Mouse (Mus musculus) lung, postnatal 4 days (tissue): ENCODE measurements around the gene Tnfrsf11a.
"Not testable (repeated sequence)": the region's sequence is repeated elsewhere in the genome, so short reads cannot be mapped to it uniquely, and the experiment has no call there.

Experiments used
- DNase-seq, 2 experiments: peaks; one replicate each; pipeline ENCODE4 v3.0.0; 2021

Tnfrsf11a gene

DNA sequence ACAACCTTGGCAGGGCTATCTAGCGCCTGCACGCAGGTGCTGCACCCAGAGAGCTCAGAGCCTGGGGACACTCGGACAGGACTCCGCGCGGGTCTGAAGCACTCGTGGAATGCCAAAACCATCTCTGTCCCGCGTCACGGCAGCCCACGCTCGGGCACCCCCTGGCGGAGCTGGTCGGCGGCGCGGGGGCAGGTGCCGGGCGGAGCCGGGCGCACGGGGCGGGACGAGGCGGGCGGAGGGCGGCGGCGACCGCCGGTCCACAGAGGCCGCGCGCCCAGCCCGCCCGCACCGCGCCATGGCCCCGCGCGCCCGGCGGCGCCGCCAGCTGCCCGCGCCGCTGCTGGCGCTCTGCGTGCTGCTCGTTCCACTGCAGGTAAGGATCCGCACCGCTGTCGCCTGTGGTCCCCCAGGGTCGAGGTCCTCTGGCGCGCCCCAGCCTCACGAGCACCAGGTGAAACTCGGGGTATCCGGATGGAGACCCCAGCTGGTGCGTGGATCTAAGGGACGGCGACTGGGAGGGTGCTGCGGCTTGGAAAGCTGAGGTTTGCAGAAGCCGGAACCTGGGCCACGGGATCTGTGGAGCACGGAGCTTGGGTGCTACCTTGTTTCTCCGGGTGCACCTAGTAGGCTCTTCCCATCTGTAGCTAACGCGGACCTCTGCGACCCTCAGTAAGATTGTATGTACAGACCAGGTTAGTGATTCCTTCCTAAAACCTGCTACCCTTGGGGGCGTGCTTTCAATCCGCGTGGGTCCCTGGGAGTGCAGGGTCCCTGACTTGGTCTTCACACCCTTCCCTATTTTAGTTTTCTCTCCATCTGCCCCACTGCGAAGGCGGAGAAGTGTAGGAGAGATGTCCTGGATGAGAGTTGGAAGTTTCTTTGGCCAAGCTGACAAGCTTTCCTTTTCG lies at the start of gene Tnfrsf11a:
Gene Tnfrsf11a, plus strand, starts transcription at position 262 of the 908 bp plus-strand sequence.
- DNase-seq = peak; percentile 80 to 83

DNA sequence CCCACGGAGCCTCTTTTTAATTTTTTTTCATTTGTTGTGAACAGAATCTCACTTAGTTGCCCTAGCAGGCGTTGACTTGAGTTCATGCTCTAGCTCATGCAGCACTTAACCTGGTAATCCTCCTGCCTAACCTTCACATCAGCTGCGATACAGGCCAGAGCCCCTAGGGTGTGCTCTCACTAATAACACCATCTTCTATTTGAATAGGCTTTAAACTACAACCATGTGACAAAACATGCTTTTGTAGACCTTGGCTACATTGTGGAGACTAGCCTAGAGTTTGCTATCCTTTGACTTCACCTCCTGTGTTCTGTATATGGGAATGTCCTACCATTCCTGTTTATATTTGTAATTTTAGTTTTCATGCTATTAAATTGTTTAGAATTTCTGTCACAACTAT lies 45.2 kb upstream of the Tnfrsf11a start:
- DNase-seq = no peak

DNA sequence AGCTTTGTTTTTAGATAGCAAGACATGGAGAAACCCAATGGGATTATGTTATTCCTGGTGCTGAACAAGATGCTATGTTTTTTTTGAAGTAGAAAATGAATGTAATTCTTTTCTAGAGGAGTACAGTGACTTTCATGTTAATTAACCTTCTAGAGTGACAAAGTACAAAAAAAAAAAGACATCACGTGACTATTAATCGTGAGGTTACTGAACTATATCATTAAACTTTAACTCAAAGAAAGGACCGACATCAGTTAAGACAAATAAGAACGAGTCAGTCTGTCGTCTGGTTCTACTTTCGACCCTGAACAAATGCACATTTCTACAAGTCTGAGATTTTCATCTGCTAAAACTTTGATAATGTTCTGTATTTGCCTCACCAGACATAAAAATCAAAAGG lies 42.2 kb upstream of the Tnfrsf11a start:
- no peak for DNase-seq

DNA sequence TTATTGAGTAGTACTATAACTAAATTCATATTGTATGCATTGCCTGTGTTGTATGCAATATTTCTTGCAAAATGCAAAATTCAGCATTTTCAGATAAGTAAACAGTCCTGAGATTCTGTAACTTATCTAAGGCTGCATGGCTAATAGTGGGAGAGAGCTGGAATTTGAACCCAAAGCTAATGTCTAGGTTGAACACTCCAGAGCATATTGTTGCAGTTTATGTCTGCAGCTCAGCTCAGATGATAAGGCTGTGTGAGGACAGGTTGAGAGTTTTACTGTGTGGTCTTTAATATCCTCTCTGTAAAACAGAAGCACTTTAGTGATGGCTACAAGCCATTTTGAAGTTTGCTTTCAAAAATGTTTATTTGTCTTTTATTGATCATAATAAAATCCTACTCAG lies 41.0 kb upstream of the Tnfrsf11a start:
- no peak for DNase-seq

DNA sequence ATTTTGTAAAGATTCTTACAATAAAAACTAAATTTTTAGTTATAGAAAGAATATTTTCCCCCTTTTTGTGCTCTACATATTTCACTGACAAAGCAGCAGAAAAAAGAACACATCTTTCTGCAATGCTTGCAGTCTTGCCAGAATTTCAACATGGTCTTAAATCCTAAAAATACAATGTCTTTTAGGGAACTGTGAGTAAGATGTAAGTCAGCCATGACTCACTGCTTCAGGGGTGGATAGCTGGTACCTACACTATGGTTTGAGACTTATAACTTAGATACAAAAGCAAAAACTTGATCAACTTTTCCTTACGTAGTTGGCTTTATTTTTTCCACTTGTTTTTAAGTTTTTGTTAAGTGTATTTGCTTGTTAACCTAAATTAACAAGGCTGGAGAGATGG lies 38.0 kb upstream of the Tnfrsf11a start:
- no peak for DNase-seq

DNA sequence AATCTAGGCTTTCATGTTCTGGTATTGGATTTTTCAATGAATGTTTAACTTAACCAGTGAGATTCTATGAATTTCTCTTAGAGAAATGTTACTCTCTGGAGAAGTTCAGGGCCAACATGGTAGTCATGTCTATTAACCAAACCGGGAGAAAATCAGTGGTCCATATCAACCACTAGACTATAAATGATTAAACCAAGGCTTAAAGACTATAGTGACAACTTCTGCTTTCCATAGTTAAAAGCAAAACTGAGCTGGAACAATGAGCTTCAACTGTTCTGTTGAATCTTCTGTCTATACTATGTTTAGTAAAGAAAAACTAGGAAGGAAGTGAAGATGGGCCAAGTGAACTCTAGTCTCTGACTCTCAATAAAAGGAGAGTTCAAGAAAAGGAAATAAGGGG lies 34.1 kb upstream of the Tnfrsf11a start:
- no peak for DNase-seq

DNA sequence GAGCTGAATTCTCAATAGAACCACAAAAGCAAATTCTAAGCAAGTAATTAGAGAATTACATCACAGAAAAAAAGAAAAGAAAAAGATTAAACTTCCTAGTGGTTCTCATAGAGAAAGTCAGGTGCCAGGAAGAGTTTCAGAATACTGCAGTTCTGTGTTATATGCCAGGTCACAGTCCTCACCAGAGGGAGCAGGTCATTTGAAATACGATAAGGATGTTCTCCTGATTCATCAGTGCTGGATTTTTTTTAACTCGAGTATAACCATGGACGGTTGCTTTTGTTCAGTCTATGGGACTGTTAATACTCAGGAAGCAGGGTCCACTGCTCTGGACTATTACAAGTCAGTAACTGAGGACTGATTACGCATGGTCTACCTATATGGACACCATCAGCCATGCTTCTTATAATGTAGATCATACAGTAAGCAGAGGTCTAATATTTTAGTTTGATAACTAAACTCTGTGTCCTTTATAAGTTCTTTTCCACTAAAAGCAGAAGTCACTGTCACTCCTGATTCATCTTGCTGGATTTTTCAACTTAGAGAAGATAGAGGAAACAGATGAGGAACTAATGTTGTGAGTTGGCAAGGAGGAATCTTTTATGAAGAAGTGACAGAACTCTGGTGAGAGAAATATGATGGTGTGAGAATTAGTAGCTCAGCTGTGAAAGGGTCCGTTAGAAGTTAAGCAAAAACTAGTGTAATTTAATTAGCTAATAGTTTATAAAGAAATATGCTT lies 33.5 kb upstream of the Tnfrsf11a start:
- DNase-seq = no peak

DNA sequence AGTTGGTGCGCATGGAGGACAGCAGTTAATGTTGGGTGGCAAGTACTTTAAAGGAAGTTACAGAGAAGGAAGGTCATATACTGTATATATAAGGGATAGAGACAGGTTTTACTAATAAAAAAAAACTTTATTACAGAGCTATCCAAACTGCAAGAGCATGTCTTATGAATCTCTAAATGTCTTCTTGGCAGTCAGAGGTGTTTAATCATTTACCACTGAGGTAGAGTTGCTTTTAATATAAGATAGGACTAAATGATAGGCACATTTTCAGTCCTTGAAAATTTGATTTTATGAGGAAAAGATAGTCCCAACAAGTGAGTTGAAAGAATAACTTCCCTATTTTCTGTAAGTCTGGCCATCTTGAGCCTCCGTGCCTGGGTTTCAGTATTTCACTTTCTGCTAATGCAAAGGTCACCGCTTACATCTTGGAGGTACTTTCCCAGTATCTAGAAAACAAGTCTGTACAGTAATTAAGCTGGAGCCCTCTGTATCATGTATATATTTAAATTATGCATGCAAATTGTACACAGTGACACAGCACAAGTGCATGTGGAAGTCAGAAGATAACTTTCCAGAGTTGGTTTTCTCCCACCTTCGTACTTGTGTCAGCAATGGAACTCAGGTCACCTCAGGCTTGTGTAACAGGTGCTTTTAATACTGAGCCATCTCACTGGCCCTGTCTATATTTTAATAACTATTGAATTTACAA lies 32.3 kb upstream of the Tnfrsf11a start:
- no peak for DNase-seq

DNA sequence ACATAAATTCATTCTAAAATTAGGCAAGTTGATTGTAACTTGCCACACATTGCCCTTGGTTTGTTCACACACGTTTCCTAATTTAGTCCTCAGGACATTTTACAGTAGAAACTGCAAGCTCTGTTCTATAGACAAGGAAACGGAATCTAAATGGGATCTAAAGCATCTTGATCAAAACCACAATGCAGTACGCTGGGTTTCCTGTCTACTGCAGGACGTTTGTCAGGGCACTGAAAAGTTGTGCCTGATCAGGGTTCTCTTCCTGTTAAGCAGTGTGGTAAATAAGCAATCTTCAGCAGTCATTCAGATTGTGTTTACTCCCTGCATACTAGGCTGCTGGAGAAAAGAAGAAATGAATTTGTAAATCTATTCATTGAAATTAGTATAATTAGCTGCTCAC lies 28.3 kb upstream of the Tnfrsf11a start:
- no peak for DNase-seq

DNA sequence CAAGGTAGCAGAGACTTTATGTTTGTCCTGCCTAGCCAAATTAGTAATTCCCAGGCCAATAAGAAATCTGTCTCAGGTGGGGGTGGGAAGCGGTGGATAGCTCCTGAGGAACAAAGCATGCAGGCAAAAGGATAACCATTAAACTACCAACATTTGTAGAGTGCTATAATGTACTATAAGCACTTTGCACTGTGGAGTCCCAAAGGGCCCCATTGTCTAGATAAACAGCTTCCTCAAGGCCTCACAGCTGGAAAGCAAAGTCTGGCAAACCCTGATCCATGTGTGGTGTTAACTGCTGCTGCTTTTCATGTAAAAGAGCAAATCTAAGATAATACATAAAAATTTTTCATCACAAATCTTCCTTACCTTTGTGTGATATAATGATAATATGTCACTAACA lies 27.6 kb upstream of the Tnfrsf11a start:
- DNase-seq = no peak

DNA sequence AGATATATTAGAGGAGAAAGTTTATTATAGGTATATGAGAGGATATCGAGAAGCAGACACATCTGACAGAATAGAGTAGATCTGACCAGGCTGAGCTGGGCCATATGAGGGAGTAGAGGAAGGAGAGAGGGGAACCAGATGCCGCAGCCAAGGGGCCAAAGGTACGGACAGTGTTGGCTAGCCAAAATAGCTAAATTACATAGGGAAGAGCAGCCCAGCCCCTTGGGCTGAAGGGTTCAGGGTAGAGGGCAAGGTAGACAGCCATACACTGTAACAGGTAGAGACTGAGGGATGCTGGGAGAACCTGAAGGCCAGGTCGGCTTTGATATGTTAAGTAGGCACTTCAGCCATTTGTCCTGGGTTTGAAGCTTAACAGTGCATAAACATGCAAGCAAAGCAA lies 21.7 kb upstream of the Tnfrsf11a start:
- DNase-seq = no peak

DNA sequence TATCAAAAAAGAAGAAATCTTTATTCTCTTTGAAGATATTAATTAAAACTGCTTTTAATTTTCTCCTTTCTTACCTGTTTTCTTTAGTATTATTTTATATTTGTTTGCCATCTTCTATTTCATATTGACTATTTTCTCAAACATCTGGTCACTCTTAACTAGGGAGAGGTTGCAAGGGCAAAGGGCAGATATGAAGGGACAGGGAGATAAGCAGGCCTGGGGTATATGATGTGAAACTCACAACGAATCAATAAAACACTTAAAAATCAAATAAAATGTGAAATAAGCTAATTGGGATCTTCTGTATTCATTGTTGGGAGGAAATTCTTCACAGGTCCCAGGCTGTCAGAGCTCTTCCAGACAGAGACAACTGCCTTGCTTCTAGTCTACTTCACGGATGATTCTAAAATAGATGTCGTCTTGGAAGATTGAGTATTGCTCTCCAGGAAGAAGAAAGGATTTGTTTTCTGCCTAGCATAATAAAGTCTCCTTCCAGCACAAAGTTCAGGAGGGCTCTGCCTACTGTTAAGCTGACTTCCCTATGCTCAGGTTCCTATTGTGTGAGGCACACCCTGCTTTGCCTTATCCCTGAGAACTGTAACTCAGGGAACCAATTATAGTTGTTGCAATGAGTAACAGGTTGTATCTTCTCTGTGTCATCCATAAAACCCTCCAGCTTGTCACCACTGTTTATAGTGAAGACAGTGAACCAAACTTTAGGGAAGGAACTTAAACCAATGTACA lies 20.9 kb upstream of the Tnfrsf11a start:
- DNase-seq = no peak

DNA sequence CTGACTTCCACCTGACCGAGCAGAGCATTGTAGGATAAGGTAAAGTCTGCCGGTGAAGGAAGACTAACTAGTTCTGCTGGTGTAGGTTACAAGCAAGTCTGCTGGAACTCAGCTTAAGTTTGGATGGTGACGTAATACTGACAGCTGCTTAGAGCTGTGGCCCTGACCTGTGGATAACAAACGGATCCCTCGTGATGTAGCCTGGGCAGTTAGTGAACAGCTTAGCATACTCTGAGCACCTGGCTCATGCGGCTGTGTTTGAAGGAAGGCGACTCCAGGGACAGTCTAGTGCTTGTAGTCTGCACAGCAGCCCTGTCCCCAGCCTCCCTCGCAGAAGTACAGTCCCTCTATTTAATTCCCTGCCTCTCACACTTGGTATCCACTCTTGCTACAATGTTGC lies 14.9 kb upstream of the Tnfrsf11a start:
- DNase-seq = no peak

DNA sequence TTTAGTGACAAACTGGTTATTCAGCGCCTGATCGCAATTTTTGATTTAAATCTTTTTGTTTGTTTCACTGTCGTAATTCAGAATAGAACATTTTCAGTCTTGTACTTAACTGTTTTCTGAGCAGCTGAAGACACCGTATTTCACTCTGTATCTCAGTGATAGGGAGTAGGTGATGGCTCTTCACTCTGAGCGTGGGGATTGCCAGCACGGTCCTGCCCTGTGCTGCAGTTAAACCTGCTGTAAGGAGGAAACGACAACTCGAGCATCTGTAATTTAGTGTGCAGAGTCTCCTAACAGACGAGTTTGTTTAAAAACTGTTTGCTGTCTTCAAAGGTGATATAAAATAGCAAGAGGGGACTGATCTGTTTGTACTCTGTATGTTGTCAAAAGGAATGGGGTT lies 14.4 kb upstream of the Tnfrsf11a start:
- DNase-seq = not testable (repeated sequence)

DNA sequence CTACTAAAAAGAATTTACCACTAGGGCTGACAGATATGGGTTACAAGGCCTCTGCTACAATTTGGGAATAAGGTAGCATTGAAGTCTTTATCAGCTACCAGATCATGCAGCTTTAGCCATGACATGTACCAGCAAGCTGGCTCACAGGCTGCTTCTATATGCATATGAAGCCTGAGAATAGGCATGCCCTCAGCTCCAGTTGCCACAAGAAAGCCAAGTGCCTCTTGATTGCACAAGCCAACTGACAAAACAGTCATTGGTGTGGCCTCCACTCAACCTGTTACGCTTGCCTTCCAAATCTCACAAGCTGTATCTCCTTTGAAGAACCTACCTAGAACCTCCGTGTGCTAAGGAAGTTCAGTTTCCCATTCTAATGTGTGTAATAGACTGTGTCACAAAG lies 12.1 kb upstream of the Tnfrsf11a start:
- no peak for DNase-seq

DNA sequence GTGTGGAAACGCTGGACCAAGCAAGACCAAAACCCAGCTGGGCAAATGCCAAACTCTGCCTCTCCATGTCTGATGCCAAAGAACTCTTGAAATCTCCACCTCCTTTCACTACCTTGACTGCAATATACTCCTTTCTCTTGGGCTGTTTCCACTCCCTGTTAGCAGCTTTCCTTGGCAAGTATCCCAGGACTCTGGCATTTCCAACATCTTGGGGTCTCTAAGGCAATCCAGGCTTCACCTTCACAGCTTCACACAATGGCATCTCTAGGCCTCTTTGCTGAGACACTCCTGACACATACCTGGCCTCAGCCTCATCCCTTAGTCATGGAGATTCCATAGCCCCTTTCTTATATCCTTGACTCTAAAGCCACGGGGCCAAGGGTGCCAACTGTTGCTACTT lies 9.8 kb upstream of the Tnfrsf11a start:
- DNase-seq = no peak

DNA sequence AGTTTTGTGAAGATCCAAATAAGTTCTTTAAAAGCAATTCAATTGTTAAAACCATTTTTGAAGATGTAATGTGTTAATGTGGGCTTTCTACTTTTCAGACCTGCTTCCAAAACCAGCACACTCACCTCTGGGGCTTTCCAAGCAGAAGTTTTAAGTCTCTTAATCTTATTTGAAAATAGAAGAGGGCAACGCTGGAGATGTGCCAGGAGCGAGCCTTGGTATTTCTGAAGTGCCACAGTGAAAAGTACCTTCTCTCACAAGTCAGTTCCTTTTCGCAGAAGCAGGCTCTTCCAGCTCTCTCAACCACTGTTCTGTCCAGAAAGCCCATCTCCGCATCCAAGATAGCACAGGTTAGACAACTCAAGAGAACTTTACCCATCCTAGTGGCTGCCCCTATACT lies 4.1 kb upstream of the Tnfrsf11a start:
- DNase-seq = peak; percentile 43 to 56

DNA sequence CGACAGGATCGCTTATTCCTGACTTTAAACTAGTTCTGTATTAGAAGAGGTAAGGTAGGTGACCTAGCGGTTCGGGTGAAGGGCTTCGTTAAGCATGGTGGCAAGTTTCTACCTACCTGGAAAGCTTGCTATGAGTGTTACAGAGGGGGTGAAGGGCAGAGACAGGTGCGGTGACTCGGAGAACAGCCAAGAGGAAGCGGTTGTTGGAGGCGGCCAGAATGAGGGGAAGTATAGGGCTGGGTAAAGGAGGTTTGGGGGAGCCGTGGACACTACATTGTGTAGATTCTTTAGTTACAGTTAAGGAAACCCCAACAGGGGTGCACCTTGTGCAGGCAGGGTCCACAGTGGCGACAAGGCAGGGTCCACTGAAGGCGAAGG lies 450 bp upstream of the Tnfrsf11a start:
- DNase-seq = no peak

DNA sequence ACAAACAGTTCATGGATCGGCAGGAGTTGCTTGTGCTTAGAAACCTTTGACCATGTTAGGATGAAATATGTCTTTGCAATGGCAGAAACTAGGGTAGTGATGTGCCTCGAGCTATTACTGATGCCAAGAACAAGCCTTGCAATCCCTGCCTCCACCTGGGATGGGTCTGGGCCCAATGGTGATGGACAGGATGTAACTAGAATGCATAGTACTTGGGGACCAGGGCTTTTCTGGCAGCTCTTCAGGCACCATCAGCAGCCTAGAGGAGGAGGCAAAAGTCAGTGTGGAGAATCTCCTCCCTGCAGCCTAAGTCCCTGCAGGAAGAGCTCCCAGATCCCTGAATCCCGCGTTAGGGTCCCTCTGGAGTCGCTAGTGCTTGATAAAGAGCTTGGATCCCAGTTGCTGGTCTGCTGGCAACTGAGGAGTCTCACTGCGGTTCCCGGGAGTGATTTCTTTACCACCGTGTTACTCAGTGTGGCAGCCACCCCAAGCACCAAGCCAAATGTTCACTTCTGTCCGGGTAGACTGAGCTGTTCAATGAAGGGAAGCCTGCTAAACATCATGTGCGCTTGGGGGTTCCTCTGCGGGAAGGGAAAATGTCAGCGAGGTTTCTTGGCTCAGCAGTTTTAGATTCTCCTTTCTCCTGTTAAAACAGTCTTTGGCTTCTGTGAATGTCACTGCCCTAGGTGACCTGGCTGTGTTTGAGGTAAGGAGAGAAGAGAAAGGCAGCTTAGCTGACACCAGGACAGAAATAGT lies 1.1 kb downstream of the Tnfrsf11a start:
- DNase-seq = no peak

DNA sequence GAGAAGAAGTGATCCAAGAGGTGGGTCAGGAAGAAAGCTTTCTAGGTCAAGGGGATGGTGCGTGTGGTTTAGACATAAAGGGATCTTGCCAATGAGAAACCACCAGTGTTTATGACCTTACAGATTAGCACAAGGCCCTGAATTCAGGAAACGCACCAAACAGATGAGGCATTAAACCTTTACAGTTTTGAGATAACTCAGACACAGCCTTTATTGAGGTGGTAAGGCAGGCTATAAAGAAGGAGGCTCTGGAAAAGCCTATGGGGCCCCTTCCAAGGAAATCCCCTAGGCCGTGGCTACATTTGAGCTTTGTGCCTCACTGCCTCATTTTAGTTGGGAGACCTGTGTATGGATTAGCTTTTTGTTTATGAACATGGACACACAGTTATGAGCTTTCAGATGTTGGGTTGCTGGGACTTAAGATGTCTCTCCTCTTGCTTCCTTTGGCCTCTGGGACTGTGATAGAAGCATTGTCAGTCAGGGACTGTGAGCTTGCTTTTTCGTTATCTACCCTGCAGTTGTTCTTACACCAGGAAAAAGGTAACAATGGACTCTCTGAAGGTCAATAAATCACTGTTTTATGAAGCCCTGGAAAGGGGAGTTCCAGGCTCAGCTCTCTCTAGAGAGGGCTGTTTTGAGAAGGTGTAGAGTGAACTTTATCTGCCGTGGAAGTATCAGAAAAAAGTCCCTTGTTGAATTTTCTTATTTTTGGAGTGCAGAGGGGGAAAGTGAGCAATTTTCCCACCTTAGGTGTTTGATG lies 3.9 kb downstream of the Tnfrsf11a start:
- no peak for DNase-seq

DNA sequence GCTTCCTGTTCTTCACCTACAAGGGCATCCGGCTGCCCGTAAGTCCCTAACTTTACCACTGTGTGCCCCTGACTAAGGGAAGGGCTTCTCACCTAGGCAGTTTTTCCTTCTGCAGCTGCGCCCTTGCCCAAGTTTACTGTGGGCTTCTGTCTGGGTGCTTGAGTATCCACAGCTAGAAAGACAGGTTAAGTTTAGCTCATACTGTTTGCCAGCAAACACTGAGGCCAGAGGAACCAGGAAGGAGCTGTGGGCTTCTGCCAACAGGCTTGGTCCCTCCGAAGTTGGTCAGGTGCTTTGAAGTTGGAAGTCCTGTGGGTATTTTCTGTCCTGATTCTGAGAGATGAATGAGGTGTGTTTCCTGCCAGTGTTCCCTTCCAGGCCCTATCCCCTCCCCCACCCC lies 4.6 kb downstream of the Tnfrsf11a start:
- peak; percentile 21 to 47 for DNase-seq
